Comparison of ENCODE assay signal across 11 mouse cellular contexts in genomic region chr16:94143325-94143724, GRCm38 (mm10). TPM values are rescaled to one million over a fixed set of nuclear protein-coding genes. Genes with fewer than 3 reads are reported as not detected.
DNase-seq lines count a peak whose midpoint lies in the region; ATAC-seq lines count a peak whose summit lies in the region.
"Had no signal": no experiment of that assay in that cellular context is flagged by ENCODE, and none has a peak within 500 bp of the region (broad histone marks: within the 10 kb centered on the region; RNA-seq: fewer than 3 reads in every experiment).

No protein-coding gene starts in this region.

- no peak for DNase-seq in kidney, adult 9 months
- DNase-seq in embryonic facial prominence, embryonic 11.5 days (ENCODE audit: low spot score), result peak; percentile 46
- peak; percentile 20 for DNase-seq in lung, postnatal 10 days
- DNase-seq in urinary bladder, adult 2 months (ENCODE audit: low spot score), result no peak
- no peak for DNase-seq in layer of hippocampus, adult 9-11 months
- DNase-seq: cerebellum, adult 11 months; layer of hippocampus, postnatal 36 days; right cerebral cortex, postnatal 25 days; thymus, postnatal 36 days had no signal

- no peaks in the 10 kb centered on the region for H3K36me3 ChIP-seq in kidney, embryonic 16.5 days (ENCODE audit: insufficient read depth, low read length)
- H3K36me3 ChIP-seq in embryonic facial prominence, embryonic 11.5 days (replicated peaks; ENCODE audit: control insufficient read depth, insufficient read depth, low read depth, low read length), result no peaks in the 10 kb centered on the region
- H3K36me3 ChIP-seq in forebrain, embryonic 12.5 days (replicated peaks), result no peaks in the 10 kb centered on the region; the same call in 1 of the 2 replicates

- H3K4me3 ChIP-seq in kidney, embryonic 16.5 days (ENCODE audit: low read length), result no peak overlapping the region
- H3K4me3 ChIP-seq in embryonic facial prominence, embryonic 11.5 days (ENCODE audit: low read depth, low read length), result no peak overlapping the region
- no peak overlapping the region for H3K4me3 ChIP-seq in forebrain, embryonic 12.5 days (replicated peaks)

- WGBS in kidney, embryonic 16.5 days, result 8% methylated on average over 10 of the region's 10 CpGs
- WGBS in embryonic facial prominence, embryonic 11.5 days, result 16% methylated on average over 10 of the region's 10 CpGs
- 13% methylated on average over 10 of the region's 10 CpGs for WGBS in forebrain, embryonic 12.5 days

- ATAC-seq in kidney, embryonic 16.5 days (ENCODE audit: low FRiP score, low TSS enrichment), result peak; percentile 41; the same call in 1 of the 2 replicates
- ATAC-seq in embryonic facial prominence, embryonic 11.5 days (replicated peaks; ENCODE audit: insufficient number of reproducible peaks, low FRiP score, low TSS enrichment, low read depth), result no peak
- peak; percentile 80 for ATAC-seq in forebrain, embryonic 12.5 days (ENCODE audit: low FRiP score)

- peaks cover 31% of the 10 kb centered on the region for H3K4me1 ChIP-seq in kidney, embryonic 16.5 days (ENCODE audit: insufficient read depth, low read length)
- peaks cover 7% of the 10 kb centered on the region for H3K4me1 ChIP-seq in embryonic facial prominence, embryonic 11.5 days (ENCODE audit: control insufficient read depth, insufficient read depth, low read length)
- peaks cover 29% of the 10 kb centered on the region for H3K4me1 ChIP-seq in forebrain, embryonic 12.5 days

- no peak overlapping the region for H3K27ac ChIP-seq in kidney, embryonic 16.5 days (ENCODE audit: low read length)
- no peak overlapping the region for H3K27ac ChIP-seq in embryonic facial prominence, embryonic 11.5 days (replicated peaks; ENCODE audit: low read depth, low read length)
- H3K27ac ChIP-seq in forebrain, embryonic 12.5 days, result 0 out of 2 replicates have a peak overlapping the region, but pooled peaks have one; percentile 25

- peaks cover 13% of the 10 kb centered on the region for H3K27me3 ChIP-seq in kidney, embryonic 16.5 days (ENCODE audit: insufficient read depth, low read length)
- H3K27me3 ChIP-seq in embryonic facial prominence, embryonic 11.5 days (ENCODE audit: control insufficient read depth, insufficient read depth, low read length), result no peaks in the 10 kb centered on the region
- H3K27me3 ChIP-seq in forebrain, embryonic 12.5 days, result peaks cover 22% of the 10 kb centered on the region

- no peaks in the 10 kb centered on the region for H3K9me3 ChIP-seq in kidney, embryonic 16.5 days (ENCODE audit: low read length)
- no peaks in the 10 kb centered on the region for H3K9me3 ChIP-seq in embryonic facial prominence, embryonic 11.5 days (replicated peaks; ENCODE audit: control insufficient read depth, low read length)
- H3K9me3 ChIP-seq in forebrain, embryonic 12.5 days, result no peaks in the 10 kb centered on the region

- H3K4me2 ChIP-seq in kidney, embryonic 16.5 days (replicated peaks; ENCODE audit: low read depth, low read length), result peak overlapping the region; percentile 32; the same call in 1 of the 2 replicates
- peak overlapping the region; percentile 14; the same call in 1 of the 2 replicates for H3K4me2 ChIP-seq in embryonic facial prominence, embryonic 11.5 days (ENCODE audit: low read depth, low read length)
- peak overlapping the region; percentile 32 for H3K4me2 ChIP-seq in forebrain, embryonic 12.5 days

- H3K9ac ChIP-seq in kidney, embryonic 16.5 days (replicated peaks; ENCODE audit: low read length), result no peak overlapping the region; the same call in 1 of the 2 replicates
- H3K9ac ChIP-seq in embryonic facial prominence, embryonic 11.5 days (replicated peaks; ENCODE audit: low read length), result no peak overlapping the region
- no peak overlapping the region for H3K9ac ChIP-seq in forebrain, embryonic 12.5 days

RNA-seq across cellular contexts. Expression of gene Sim2, which starts 58.6 kb away (rescaled TPM):
- polyA plus RNA-seq in kidney, embryonic 16.5 days (2015; fragmentation: Nextera tagmentation; extraction: Ambion mirVana), result 1.3 and 1.7 TPM in 2 replicates
- polyA plus RNA-seq in embryonic facial prominence, embryonic 11.5 days (2014; fragmentation: Nextera tagmentation; extraction: Ambion mirVana), result 3.0 and 3.9 TPM in 2 replicates
- polyA plus RNA-seq in forebrain, embryonic 12.5 days (2016; fragmentation: Nextera tagmentation; extraction: Ambion mirVana), result 1.1 and 1.8 TPM in 2 replicates
- not detected in 2 replicates for polyA plus RNA-seq in urinary bladder, adult 2 months (2012; rRNA removed)

Comparison
In these comparisons a context has a peak if more than half of its experiments do, and no peak if none do; other contexts are left out.
1. DNase-seq: peak in embryonic facial prominence, embryonic 11.5 days (single experiment) and lung, postnatal 10 days (single experiment); none in kidney, adult 9 months (single experiment), urinary bladder, adult 2 months (single experiment) and layer of hippocampus, adult 9-11 months (single experiment).
2. Peak in every context shown above with its lines, with median percentiles within 50 percentile points of each other: H3K4me2 ChIP-seq.